Mouse (Mus musculus) hindbrain, embryonic 10.5 days (tissue): ENCODE measurements around the gene Prkag2. TPM values are rescaled to one million over a fixed set of nuclear protein-coding genes. Genes with fewer than 3 reads are reported as not detected.

ENCODE experiments used
- DNase-seq: peaks from one replicate; pipeline ENCODE4 v3.0.0-alpha.2; 2017; ENCODE audit warnings: low spot score
- H3K27ac ChIP-seq: fragments of 300-500 bp; sonication (generic); 2 replicates; pipeline ENCODE4 v1.5.1; 2016; ENCODE audit warnings: mild to moderate bottlenecking, moderate library complexity
- H3K27me3 ChIP-seq: fragments of 300-500 bp; sonication (generic); 2 replicates; pipeline ENCODE4 v1.6.1; 2016; ENCODE audit warnings: mild to moderate bottlenecking; ENCODE audit not compliant: poor library complexity, insufficient read depth, severe bottlenecking
- H3K36me3 ChIP-seq: fragments of 300-500 bp; sonication (generic); 2 replicates; pipeline ENCODE4 v1.6.1; 2016; ENCODE audit warnings: mild to moderate bottlenecking, moderate library complexity
- H3K4me1 ChIP-seq: fragments of 300-500 bp; sonication (generic); replicated peaks from 2 replicates; pipeline ENCODE4 v1.6.1; 2016; ENCODE audit warnings: mild to moderate bottlenecking
- H3K4me3 ChIP-seq: fragments of 300-500 bp; sonication (generic); 2 replicates; pipeline ENCODE4 v1.5.1; 2016; ENCODE audit warnings: mild to moderate bottlenecking, moderate library complexity
- H3K9me3 ChIP-seq: fragments of 300-500 bp; sonication (generic); 2 replicates; pipeline ENCODE4 v1.6.1; 2016; ENCODE audit warnings: mild to moderate bottlenecking, moderate library complexity
- WGBS: fragments of 180-500 bp; shearing (Covaris S2); methylation state at CpG from one replicate; pipeline ENCODE4 v1.1.7; 2016; 5-methylcytosine and 5-hydroxymethylcytosine counted together
- polyA plus RNA-seq: library from polyadenylated mRNA; unstranded; fragments of >200 nt; fragmentation: Nextera tagmentation; extraction: Ambion mirVana; gene quantifications from 2 replicates; pipeline ENCODE4 v1.2.1, GENCODE M21; 2016

Gene Prkag2
- polyA plus RNA-seq, 1 experiment from 2014 or later, result 46.3 TPM

DNA sequence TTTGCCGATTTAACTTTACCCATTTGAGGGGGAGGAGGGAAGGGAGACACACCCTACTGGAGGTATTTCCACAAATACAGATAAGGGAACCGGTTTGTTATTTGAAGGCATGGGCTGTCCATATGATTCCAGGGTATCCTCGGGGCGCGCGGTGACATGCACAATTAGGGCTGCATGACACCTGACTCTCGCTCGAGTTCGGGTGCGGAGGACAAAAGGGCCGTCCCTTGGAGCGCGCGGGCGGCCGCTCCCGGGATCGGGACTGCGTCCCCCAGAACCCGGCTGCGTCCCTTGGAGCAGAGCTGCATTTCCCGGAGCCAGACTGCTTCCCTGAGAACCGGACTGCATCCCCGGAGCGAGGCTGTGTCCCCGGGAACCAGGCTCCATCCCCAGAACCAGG lies 192.7 kb downstream of the Prkag2 start:
- peak overlapping the region; percentile 98 for H3K27ac ChIP-seq

GRCm38 (mm10) chr5:24906844-24907243 lies 193.6 kb downstream of the Prkag2 start:
- Histone ChIP-seq H3K27ac (no peak overlapping the region), H3K27me3 (no peaks in the 10 kb centered on the region), H3K4me1 (peaks cover 27% of the 10 kb centered on the region), H3K4me3 (peak overlapping the region; percentile 80), H3K9me3 (no peaks in the 10 kb centered on the region), H3K36me3 (peaks cover 14% of the 10 kb centered on the region)
- WGBS, result 73% methylated on average over 9 of the region's 9 CpGs
- no peak for DNase-seq

More for the DNA sequence above, 192.7 kb downstream of the Prkag2 start:
- no peak for DNase-seq
- Histone ChIP-seq H3K4me1 (peaks cover 26% of the 10 kb centered on the region), H3K4me3 (peak overlapping the region; percentile 80), H3K36me3 (peaks cover 12% of the 10 kb centered on the region), H3K27me3 (no peaks in the 10 kb centered on the region), H3K9me3 (no peaks in the 10 kb centered on the region)
- under 1% methylated on average over 26 of the region's 26 CpGs for WGBS

DNA sequence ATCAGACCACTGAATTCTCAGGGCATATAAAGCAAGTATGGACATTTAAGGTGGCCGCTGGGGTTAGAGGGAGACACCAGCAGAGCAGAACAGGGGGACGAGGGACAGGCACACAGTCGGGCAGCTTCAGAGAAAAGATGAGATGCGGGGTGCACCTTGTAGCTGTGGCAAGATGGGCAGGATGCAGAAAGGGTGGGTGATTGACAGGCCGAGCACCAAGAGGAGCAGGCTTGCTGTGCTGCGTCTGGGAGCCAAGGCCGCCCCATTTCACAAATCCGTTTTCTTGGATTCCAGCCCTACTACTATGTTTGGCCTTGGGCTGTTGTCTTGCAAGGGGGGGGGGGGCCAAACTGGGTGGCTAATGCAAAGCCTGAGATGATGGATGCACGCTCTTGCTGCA lies 195.5 kb downstream of the Prkag2 start:
- WGBS, result 85% methylated on average over 9 of the region's 9 CpGs
- Histone ChIP-seq H3K27ac (no peak overlapping the region), H3K9me3 (no peaks in the 10 kb centered on the region), H3K27me3 (no peaks in the 10 kb centered on the region), H3K4me1 (peaks cover 27% of the 10 kb centered on the region), H3K4me3 (no peak overlapping the region), H3K36me3 (peaks cover 28% of the 10 kb centered on the region)
- DNase-seq, result no peak

DNA sequence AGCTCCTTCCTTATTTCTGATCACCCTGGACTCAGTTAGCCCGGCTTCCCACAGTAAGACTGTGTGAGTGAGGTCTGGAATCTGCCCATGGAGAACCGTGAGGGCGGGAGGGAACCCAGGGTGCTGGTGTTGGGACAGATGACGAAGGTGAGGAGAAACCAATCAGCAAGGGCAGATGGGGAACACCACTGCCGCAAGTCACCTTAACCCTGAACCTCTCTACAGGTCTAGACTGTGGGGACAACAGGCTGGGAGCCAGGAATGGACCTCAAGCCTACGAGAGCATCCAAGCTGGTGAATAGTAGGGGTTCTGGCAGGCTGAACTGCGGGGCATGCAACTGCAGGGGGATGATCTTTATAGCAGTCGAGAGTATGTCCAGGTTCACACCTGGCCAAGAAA lies 196.0 kb downstream of the Prkag2 start:
- Histone ChIP-seq H3K27ac (no peak overlapping the region), H3K36me3 (peaks cover 28% of the 10 kb centered on the region), H3K4me3 (no peak overlapping the region), H3K27me3 (no peaks in the 10 kb centered on the region), H3K9me3 (no peaks in the 10 kb centered on the region), H3K4me1 (peaks cover 27% of the 10 kb centered on the region)
- DNase-seq, result no peak
- 91% methylated on average over 8 of the region's 8 CpGs for WGBS

GRCm38 (mm10) chr5:24904001-24904400 lies 196.4 kb downstream of the Prkag2 start:
- no peak for DNase-seq
- peaks cover 28% of the 10 kb centered on the region for H3K36me3 ChIP-seq
- WGBS, result 87% methylated on average over 4 of the region's 4 CpGs
- no peaks in the 10 kb centered on the region for H3K27me3 ChIP-seq
- peaks cover 27% of the 10 kb centered on the region for H3K4me1 ChIP-seq
- no peaks in the 10 kb centered on the region for H3K9me3 ChIP-seq
- no peak overlapping the region for H3K4me3 ChIP-seq
- no peak overlapping the region for H3K27ac ChIP-seq

DNA sequence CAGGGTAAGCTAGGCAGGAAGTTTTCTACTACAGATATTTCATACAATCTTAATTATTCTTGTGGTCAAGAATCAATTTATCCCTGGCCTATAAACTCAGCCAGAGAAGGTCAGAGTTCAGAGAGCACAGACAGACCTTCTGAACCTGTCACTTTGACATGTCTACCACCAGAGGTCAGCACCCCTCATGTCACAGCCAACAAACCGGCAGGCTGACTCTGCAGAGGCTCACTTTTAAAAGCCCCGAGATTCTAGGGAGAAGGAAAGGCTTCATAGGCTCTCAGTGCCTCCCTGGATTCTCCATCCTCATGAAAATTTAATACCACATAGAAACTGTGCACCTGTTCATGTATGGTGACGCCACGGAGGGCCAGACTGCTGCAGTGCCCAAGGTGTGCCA lies 197.6 kb downstream of the Prkag2 start:
- Histone ChIP-seq H3K9me3 (no peaks in the 10 kb centered on the region), H3K27ac (no peak overlapping the region), H3K4me1 (peaks cover 21% of the 10 kb centered on the region), H3K36me3 (peaks cover 28% of the 10 kb centered on the region), H3K4me3 (no peak overlapping the region), H3K27me3 (no peaks in the 10 kb centered on the region)
- WGBS, result 22% methylated on average over 4 of the region's 4 CpGs
- DNase-seq, result peak; percentile 46

DNA sequence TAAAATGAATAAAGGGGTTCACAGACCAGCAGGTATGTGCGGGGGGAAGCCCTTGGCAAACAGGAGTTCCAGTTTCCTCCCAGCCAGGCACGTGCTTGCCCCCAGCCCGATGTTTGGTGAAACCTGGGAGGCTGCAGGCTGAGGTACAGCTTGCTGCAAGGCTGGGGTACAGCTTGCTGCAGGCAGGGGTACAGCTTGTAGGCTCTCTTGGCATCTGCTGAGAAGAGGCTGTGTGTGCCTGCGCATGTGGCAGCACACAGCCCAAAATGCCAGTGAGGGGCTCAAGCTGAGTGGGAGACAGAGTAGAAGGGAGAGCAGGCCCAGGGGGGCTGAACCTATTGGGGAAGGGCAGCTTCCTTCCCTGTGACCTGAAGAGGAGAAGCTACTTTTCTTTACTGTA lies 204.8 kb downstream of the Prkag2 start:
- Histone ChIP-seq H3K27me3 (no peaks in the 10 kb centered on the region), H3K4me3 (no peak overlapping the region), H3K36me3 (peaks cover 3% of the 10 kb centered on the region), H3K9me3 (no peaks in the 10 kb centered on the region), H3K4me1 (peaks cover 6% of the 10 kb centered on the region; the same call in 1 of the 2 replicates), H3K27ac (no peak overlapping the region)
- DNase-seq, result no peak
- WGBS, result 88% methylated on average over 4 of the region's 4 CpGs

GRCm38 (mm10) chr5:24894814-24895213 lies 205.6 kb downstream of the Prkag2 start:
- Histone ChIP-seq H3K27ac (peak overlapping the region; percentile 13; the same call in 1 of the 2 replicates), H3K36me3 (no peaks in the 10 kb centered on the region), H3K4me1 (peaks cover 6% of the 10 kb centered on the region; the same call in 1 of the 2 replicates), H3K9me3 (no peaks in the 10 kb centered on the region), H3K27me3 (no peaks in the 10 kb centered on the region), H3K4me3 (no peak overlapping the region)
- WGBS, result 58% methylated on average over 1 of the region's 1 CpGs
- DNase-seq, result no peak

GRCm38 (mm10) chr5:24892461-24892860 lies 208.0 kb downstream of the Prkag2 start:
- Histone ChIP-seq H3K27me3 (no peaks in the 10 kb centered on the region), H3K4me1 (peaks cover 6% of the 10 kb centered on the region; the same call in 1 of the 2 replicates), H3K4me3 (no peak overlapping the region), H3K27ac (no peak overlapping the region), H3K36me3 (peaks cover 15% of the 10 kb centered on the region), H3K9me3 (no peaks in the 10 kb centered on the region)
- DNase-seq, result no peak
- WGBS, result 92% methylated on average over 11 of the region's 11 CpGs

GRCm38 (mm10) chr5:24889860-24890259 lies 210.6 kb downstream of the Prkag2 start:
- 69% methylated on average over 9 of the region's 9 CpGs for WGBS
- Histone ChIP-seq H3K27me3 (no peaks in the 10 kb centered on the region), H3K9me3 (no peaks in the 10 kb centered on the region), H3K4me1 (peaks cover 6% of the 10 kb centered on the region; the same call in 1 of the 2 replicates), H3K4me3 (no peak overlapping the region), H3K36me3 (peaks cover 41% of the 10 kb centered on the region), H3K27ac (no peak overlapping the region)
- DNase-seq, result no peak

- DNase-seq, result no peak
- Histone ChIP-seq H3K4me1 (peaks cover 1% of the 10 kb centered on the region; the same call in 1 of the 2 replicates), H3K36me3 (peaks cover 47% of the 10 kb centered on the region), H3K27me3 (no peaks in the 10 kb centered on the region), H3K27ac (no peak overlapping the region), H3K9me3 (no peaks in the 10 kb centered on the region), H3K4me3 (no peak overlapping the region)
- WGBS, result 88% methylated on average over 11 of the region's 11 CpGs
Observed at GRCm38 (mm10) chr5:24888874-24889591, 211.4 kb downstream of the Prkag2 start.

DNA sequence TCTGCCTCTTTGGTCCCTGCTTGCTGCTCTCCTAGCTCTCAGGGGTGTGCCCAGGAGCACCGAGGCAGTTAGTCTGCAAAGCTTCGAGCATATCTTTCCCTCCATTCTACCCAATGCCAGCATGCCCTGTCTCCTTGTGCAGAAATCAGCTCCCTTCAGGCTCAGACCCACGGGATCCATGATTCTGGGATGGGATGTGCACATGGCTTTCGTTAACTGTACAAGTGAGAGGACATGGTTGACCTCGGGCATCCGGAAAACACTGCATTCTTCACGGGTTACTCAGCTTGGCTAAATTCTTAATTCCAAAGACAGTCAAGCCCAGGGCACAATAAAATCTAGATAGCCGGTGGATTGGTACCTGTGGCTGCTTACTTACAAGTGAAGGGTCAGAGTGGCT lies 213.2 kb downstream of the Prkag2 start:
- WGBS, result 89% methylated on average over 8 of the region's 8 CpGs
- DNase-seq, result no peak
- H3K9me3 ChIP-seq, result no peaks in the 10 kb centered on the region
- H3K4me1 ChIP-seq, result no peaks in the 10 kb centered on the region
- H3K27me3 ChIP-seq, result no peaks in the 10 kb centered on the region
- no peak overlapping the region for H3K27ac ChIP-seq
- no peak overlapping the region for H3K4me3 ChIP-seq
- peaks cover 58% of the 10 kb centered on the region for H3K36me3 ChIP-seq

DNA sequence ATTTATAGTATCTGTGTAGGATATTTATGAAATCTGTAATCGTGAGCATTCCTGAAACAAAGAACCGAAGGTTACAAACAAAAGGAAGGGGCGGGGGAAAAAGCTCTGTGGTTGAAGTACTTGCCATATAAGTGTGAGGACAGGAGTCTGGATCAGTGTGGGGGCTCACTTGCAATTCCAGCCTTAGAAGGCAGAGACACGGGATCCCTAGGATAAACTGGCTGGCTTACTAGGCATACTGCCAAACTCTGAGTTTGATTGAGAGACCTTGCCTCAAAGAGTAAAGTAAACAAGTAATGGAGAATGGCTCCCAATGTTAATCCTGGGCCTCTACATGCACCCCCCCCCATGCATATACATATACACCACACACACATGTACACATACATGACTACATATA lies 221.7 kb downstream of the Prkag2 start:
- H3K9me3 ChIP-seq, result no peaks in the 10 kb centered on the region
- no peaks in the 10 kb centered on the region for H3K27me3 ChIP-seq
- no peak overlapping the region for H3K27ac ChIP-seq
- 89% methylated on average over 4 of the region's 4 CpGs for WGBS
- no peaks in the 10 kb centered on the region for H3K4me1 ChIP-seq
- no peak for DNase-seq
- peaks cover 75% of the 10 kb centered on the region for H3K36me3 ChIP-seq
- no peak overlapping the region for H3K4me3 ChIP-seq
